Mouse (Mus musculus): ENCODE measurements around the gene Prdm11. TPM values are rescaled to one million over a fixed set of nuclear protein-coding genes. Genes with fewer than 3 reads are reported as not detected.

Gene Prdm11
- polyA plus RNA-seq, 1 experiment from 2014 or later: 1.2 TPM

DNA sequence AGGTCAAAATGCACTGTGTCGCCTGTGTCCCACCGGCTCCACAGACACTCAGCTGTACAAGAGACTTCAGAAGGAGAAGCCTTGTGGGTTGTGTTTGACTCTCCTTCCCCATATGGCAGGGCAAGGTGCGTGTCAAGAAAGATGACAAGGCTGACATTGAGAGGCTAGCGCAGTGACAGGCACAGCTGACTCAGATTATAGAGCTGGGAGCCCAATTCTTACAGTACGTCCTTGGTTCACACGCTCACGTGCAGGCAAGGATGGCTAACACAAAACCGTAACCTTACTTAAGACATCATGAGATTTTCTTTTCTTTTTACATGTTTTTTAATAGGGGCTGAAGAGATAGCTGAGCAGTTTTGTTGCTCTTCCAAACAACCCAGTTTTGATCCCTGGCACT, 28.8 kb downstream of the Prdm11 start:
- no peak for DNase-seq

DNA sequence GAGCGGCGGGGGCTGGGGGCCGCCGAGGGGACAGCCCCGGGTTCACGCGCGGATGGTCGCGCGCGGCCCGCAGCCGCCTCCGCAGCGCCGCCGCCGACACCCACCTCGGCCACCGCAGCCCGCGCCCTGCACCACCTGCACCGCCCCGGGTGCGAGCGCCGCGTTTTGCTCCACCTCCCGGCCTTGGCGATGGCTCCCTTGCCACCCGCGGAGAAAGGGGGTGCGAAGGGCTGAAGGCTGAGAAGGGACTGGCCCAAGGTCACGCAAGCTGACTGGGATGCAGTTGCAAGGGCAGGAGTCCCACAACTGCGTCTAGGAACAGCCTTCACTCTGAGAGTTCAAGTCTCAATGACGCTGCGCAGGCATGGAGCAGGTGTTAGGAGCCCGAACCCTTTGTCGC, 30.9 kb downstream of the Prdm11 start:
- Histone ChIP-seq H3K4me1 (ENCODE audit: insufficient read depth) (peaks cover 13% of the 10 kb centered on the region), H3K36me3 (replicated peaks; ENCODE audit: insufficient read depth, low read length) (no peaks in the 10 kb centered on the region), H3K4me3 (ENCODE audit: low read depth, low read length) (peak overlapping the region; percentile 54), H3K27me3 (ENCODE audit: insufficient read depth, low read length) (no peaks in the 10 kb centered on the region), H3K27ac (ENCODE audit: low read depth) (peak overlapping the region; percentile 55; the same call in 1 of the 2 replicates), H3K9me3 (ENCODE audit: low read length) (no peaks in the 10 kb centered on the region), H3K4me2 (ENCODE audit: low read depth, low read length) (peak overlapping the region; percentile 98), H3K9ac (replicated peaks) (peak overlapping the region; percentile 62)
- peak; percentile 37 for DNase-seq
- TF ChIP-seq CTCF (IDR thresholded peaks at IDR 0.05; ENCODE audit: low read depth) (no peak), EP300 (IDR thresholded peaks at IDR 0.05; ENCODE audit: low read depth) (no peak)
- WGBS (ENCODE audit: insufficient replicate concordance): 13% methylated on average over 10 of the region's 40 CpGs
- peak; percentile 31; the same call in 1 of the 2 replicates for ATAC-seq

More for the DNA sequence above, 28.8 kb downstream of the Prdm11 start:
- H3K9me3 ChIP-seq (ENCODE audit: low read length): no peaks in the 10 kb centered on the region
- H3K27ac ChIP-seq (ENCODE audit: low read depth): no peak overlapping the region
- H3K4me1 ChIP-seq (ENCODE audit: insufficient read depth): peaks cover 13% of the 10 kb centered on the region
- ATAC-seq: no peak
- no peaks in the 10 kb centered on the region for H3K27me3 ChIP-seq (ENCODE audit: insufficient read depth, low read length)
- TF ChIP-seq EP300 (IDR thresholded peaks at IDR 0.05; ENCODE audit: low read depth): no peak
- TF ChIP-seq CTCF (IDR thresholded peaks at IDR 0.05; ENCODE audit: low read depth): no peak
- no peak overlapping the region for H3K4me2 ChIP-seq (ENCODE audit: low read depth, low read length)
- H3K4me3 ChIP-seq (ENCODE audit: low read depth, low read length): no peak overlapping the region
- WGBS (ENCODE audit: insufficient replicate concordance): 86% methylated on average over 8 of the region's 8 CpGs
- no peaks in the 10 kb centered on the region for H3K36me3 ChIP-seq (replicated peaks; ENCODE audit: insufficient read depth, low read length)
- no peak overlapping the region for H3K9ac ChIP-seq (replicated peaks)

DNA sequence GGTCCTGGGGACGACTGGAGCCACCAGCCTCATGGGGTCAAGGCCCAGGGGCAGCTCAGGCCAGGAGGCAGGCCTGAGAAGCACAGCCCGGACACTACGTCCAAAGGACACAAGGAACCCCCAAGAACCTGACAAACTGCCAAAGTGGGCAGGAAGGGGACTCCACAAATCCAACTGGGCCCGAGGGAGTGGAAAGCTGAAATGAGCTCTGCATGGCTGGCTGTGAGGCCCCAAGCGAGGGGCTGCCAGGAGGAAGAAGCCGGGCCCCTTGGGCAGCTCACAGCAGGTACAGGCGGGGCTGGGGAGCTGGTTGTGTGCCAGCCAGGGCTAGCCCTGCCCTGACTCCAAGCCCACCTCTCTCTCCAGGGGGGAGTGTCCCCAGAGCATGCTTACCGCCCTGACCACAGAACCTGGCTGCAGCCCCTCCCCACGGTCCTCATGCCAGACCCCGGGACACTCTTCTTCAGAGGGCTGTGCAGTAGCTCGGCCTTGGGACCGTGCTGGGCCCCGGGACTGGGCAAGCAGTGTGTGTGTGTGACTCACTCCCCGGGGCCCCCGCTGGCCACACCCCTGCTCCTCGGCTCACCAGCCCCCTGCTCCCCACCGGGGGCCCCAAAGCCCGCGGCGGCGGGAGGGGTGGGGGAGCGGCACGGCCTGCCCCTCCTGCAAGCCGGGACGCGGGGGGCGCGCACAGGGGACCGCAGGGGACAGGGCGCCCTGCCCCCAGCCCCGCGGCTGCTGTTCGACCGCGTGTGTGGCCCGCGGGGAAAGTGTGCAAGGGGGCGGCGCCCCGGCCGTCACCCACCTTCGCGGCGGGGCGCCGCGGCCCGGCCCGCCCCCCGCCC, 31.7 kb downstream of the Prdm11 start:
- H3K27ac ChIP-seq (ENCODE audit: low read depth): peak overlapping the region; percentile 55; the same call in 1 of the 2 replicates
- DNase-seq (peak; percentile 62), ATAC-seq (peak; percentile 75)
- WGBS (ENCODE audit: insufficient replicate concordance): 5% methylated on average over 35 of the region's 50 CpGs
- H3K9ac ChIP-seq (replicated peaks): peak overlapping the region; percentile 62
- no peaks in the 10 kb centered on the region for H3K27me3 ChIP-seq (ENCODE audit: insufficient read depth, low read length)
- no peaks in the 10 kb centered on the region for H3K9me3 ChIP-seq (ENCODE audit: low read length)
- H3K4me3 ChIP-seq (ENCODE audit: low read depth, low read length): peak overlapping the region; percentile 54
- H3K4me2 ChIP-seq (ENCODE audit: low read depth, low read length): peak overlapping the region; percentile 98
- TF ChIP-seq EP300 (IDR thresholded peaks at IDR 0.05; ENCODE audit: low read depth) (no peak), CTCF (IDR thresholded peaks at IDR 0.05; ENCODE audit: low read depth) (no peak)
- no peaks in the 10 kb centered on the region for H3K36me3 ChIP-seq (replicated peaks; ENCODE audit: insufficient read depth, low read length)
- H3K4me1 ChIP-seq (ENCODE audit: insufficient read depth): peaks cover 13% of the 10 kb centered on the region

DNA sequence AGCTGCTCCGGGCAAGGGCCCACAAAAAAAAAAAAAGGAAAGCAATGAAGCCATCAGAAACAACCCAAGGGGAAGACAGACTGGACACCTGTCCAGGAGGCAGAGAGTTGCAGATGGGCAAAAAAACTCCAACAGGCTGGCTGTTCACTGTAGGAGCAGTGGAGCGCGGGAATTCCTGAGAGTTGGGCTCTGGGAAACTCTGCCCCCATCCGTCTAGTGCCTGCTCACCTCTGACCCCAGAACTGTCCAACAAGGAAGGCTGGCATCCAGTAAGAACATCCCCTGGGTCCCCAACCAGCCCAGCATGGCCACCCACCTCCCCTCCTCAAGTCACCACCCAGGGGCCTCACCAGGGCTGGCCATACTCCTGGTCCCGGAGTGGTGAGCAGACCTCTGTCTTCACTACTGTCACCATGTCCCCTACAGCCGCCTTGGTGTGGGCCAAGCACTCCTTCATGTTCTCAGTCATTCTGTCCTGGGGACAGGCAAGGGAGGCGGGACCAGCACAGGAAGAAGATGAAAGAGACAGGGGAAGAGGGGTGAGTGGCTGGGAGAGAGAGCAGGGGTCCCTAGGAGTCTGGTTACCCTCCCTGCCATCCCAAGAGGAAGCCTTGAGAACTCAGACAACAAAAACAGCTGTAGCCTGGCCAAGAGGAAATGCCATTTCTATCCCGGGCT, 32.4 kb downstream of the Prdm11 start:
- H3K36me3 ChIP-seq (replicated peaks; ENCODE audit: insufficient read depth, low read length): no peaks in the 10 kb centered on the region
- TF ChIP-seq EP300 (IDR thresholded peaks at IDR 0.05; ENCODE audit: low read depth) (no peak), CTCF (IDR thresholded peaks at IDR 0.05; ENCODE audit: low read depth) (no peak)
- H3K4me3 ChIP-seq (ENCODE audit: low read depth, low read length): no peak overlapping the region; the same call in 1 of the 2 replicates
- peak overlapping the region; percentile 98; the same call in 1 of the 2 replicates for H3K4me2 ChIP-seq (ENCODE audit: low read depth, low read length)
- no peak overlapping the region for H3K27ac ChIP-seq (ENCODE audit: low read depth)
- H3K4me1 ChIP-seq (ENCODE audit: insufficient read depth): peaks cover 13% of the 10 kb centered on the region
- no peaks in the 10 kb centered on the region for H3K9me3 ChIP-seq (ENCODE audit: low read length)
- WGBS (ENCODE audit: insufficient replicate concordance): 57% methylated on average over 8 of the region's 8 CpGs
- DNase-seq: no peak
- H3K9ac ChIP-seq (replicated peaks): no peak overlapping the region; the same call in 1 of the 2 replicates
- H3K27me3 ChIP-seq (ENCODE audit: insufficient read depth, low read length): no peaks in the 10 kb centered on the region
- ATAC-seq: no peak

DNA sequence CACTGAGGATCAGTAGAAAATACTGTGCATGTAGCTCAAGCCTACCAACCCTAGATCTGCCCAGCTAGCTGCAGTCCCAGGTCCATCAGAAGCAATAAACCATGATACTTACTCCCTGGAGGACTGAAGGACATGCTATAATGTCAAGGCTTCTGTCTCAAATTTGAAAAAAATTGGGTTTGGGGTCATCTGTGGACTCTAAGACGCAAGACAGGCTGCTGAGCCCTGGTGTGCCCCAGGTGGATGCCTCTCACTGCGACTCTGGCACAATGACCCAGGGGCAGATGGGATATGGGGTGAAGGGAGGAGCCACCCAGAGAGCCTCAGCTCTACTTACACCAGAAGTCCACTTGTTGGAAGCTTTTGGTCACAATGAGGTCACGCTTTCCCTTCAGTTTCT, 33.0 kb downstream of the Prdm11 start:
- ATAC-seq (no peak), DNase-seq (no peak)
- H3K36me3 ChIP-seq (replicated peaks; ENCODE audit: insufficient read depth, low read length): no peaks in the 10 kb centered on the region
- no peak overlapping the region for H3K9ac ChIP-seq (replicated peaks)
- WGBS (ENCODE audit: insufficient replicate concordance): 79% methylated on average over 3 of the region's 3 CpGs
- no peak overlapping the region for H3K4me2 ChIP-seq (ENCODE audit: low read depth, low read length)
- H3K27ac ChIP-seq (ENCODE audit: low read depth): no peak overlapping the region
- TF ChIP-seq EP300 (IDR thresholded peaks at IDR 0.05; ENCODE audit: low read depth): no peak
- TF ChIP-seq CTCF (IDR thresholded peaks at IDR 0.05; ENCODE audit: low read depth): no peak
- H3K27me3 ChIP-seq (ENCODE audit: insufficient read depth, low read length): no peaks in the 10 kb centered on the region
- no peak overlapping the region for H3K4me3 ChIP-seq (ENCODE audit: low read depth, low read length)
- H3K4me1 ChIP-seq (ENCODE audit: insufficient read depth): peaks cover 13% of the 10 kb centered on the region
- no peaks in the 10 kb centered on the region for H3K9me3 ChIP-seq (ENCODE audit: low read length)

DNA sequence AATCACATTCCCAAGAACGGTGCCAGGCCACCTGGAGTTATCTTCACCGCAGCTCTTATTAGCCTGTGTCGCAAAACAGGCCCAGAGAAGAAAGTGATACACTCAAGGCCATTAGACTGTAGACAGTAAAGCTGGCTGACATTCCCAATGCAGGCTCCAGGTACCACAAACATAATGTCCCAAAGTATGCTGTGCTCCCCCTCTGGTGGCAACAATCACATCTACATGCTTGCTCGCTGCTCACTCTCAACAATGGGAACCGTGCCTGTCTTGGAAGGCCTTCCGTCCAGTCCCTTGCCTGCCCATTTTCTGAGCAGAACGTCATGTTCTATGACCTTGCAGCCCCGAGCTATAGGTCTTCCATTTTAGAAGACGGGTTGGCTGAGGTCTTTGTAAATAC, 34.0 kb downstream of the Prdm11 start:
- 79% methylated on average over 9 of the region's 9 CpGs for WGBS (ENCODE audit: insufficient replicate concordance)
- no peak for ATAC-seq
- H3K4me1 ChIP-seq (ENCODE audit: insufficient read depth): peaks cover 13% of the 10 kb centered on the region

More for the DNA sequence above, 34.0 kb downstream of the Prdm11 start:
- peak; percentile 31 for TF ChIP-seq CTCF (IDR thresholded peaks at IDR 0.05; ENCODE audit: low read depth)
- TF ChIP-seq EP300 (IDR thresholded peaks at IDR 0.05; ENCODE audit: low read depth): no peak
- Histone ChIP-seq H3K36me3 (replicated peaks; ENCODE audit: insufficient read depth, low read length) (no peaks in the 10 kb centered on the region), H3K27me3 (ENCODE audit: insufficient read depth, low read length) (no peaks in the 10 kb centered on the region), H3K4me2 (ENCODE audit: low read depth, low read length) (no peak overlapping the region), H3K9me3 (ENCODE audit: low read length) (no peaks in the 10 kb centered on the region), H3K4me3 (ENCODE audit: low read depth, low read length) (no peak overlapping the region), H3K9ac (replicated peaks) (no peak overlapping the region), H3K27ac (ENCODE audit: low read depth) (no peak overlapping the region)
- no peak for DNase-seq

Data from liver, postnatal 0 days (tissue).